Mouse (Mus musculus): ENCODE results near the gene Flnb. TPM values are rescaled to one million over a fixed set of nuclear protein-coding genes. Genes with fewer than 3 reads are reported as not detected.
A peak's percentile ranks its signal among the peaks of the same experiment; 100 is the strongest.

Flnb gene
- polyA plus RNA-seq, 1 experiment from 2014 or later = 22.5 TPM

- WGBS = 94% methylated on average over 5 of the region's 5 CpGs
- H3K27ac ChIP-seq (replicated peaks) = no peak overlapping the region
- no peak overlapping the region for H3K9ac ChIP-seq
- ATAC-seq (ENCODE audit: low FRiP score, low read depth) = no peak
- H3K4me3 ChIP-seq = no peak overlapping the region
- no peaks in the 10 kb centered on the region for H3K9me3 ChIP-seq
- no peaks in the 10 kb centered on the region for H3K27me3 ChIP-seq
- no peak overlapping the region for H3K4me2 ChIP-seq
- no peaks in the 10 kb centered on the region for H3K4me1 ChIP-seq (replicated peaks)
- H3K36me3 ChIP-seq = no peaks in the 10 kb centered on the region
Measured at GRCm38 (mm10) chr14:7832440-7832783, 14.7 kb downstream of the Flnb start.

GRCm38 (mm10) chr14:7833458-7833857 lies 15.7 kb downstream of the Flnb start:
- 75% methylated on average over 4 of the region's 4 CpGs for WGBS
- H3K4me2 ChIP-seq = no peak overlapping the region
- no peak overlapping the region for H3K27ac ChIP-seq (replicated peaks)
- ATAC-seq (ENCODE audit: low FRiP score, low read depth) = no peak
- H3K4me3 ChIP-seq = no peak overlapping the region
- H3K36me3 ChIP-seq = no peaks in the 10 kb centered on the region
- H3K27me3 ChIP-seq = no peaks in the 10 kb centered on the region
- H3K9ac ChIP-seq = no peak overlapping the region
- no peaks in the 10 kb centered on the region for H3K9me3 ChIP-seq
- H3K4me1 ChIP-seq (replicated peaks) = no peaks in the 10 kb centered on the region

- Histone ChIP-seq H3K27me3 (no peaks in the 10 kb centered on the region), H3K4me1 (replicated peaks) (0 out of 2 replicates have a peak, but pooled peaks cover 3% of the 10 kb centered on the region), H3K9ac (no peak overlapping the region), H3K9me3 (no peaks in the 10 kb centered on the region), H3K27ac (replicated peaks) (no peak overlapping the region), H3K36me3 (no peaks in the 10 kb centered on the region), H3K4me3 (no peak overlapping the region), H3K4me2 (no peak overlapping the region)
- 78% methylated on average over 5 of the region's 5 CpGs for WGBS
- ATAC-seq (ENCODE audit: low FRiP score, low read depth) = no peak
Measured at GRCm38 (mm10) chr14:7838564-7839089, 20.9 kb downstream of the Flnb start.

GRCm38 (mm10) chr14:7839950-7840514 lies 22.3 kb downstream of the Flnb start:
- no peaks in the 10 kb centered on the region for H3K36me3 ChIP-seq
- no peak overlapping the region for H3K27ac ChIP-seq (replicated peaks)
- no peak overlapping the region for H3K9ac ChIP-seq
- ATAC-seq (ENCODE audit: low FRiP score, low read depth) = no peak
- 73% methylated on average over 8 of the region's 8 CpGs for WGBS
- no peaks in the 10 kb centered on the region for H3K27me3 ChIP-seq
- H3K4me2 ChIP-seq = no peak overlapping the region
- H3K4me3 ChIP-seq = no peak overlapping the region
- H3K4me1 ChIP-seq (replicated peaks) = 0 out of 2 replicates have a peak, but pooled peaks cover 3% of the 10 kb centered on the region
- no peaks in the 10 kb centered on the region for H3K9me3 ChIP-seq

- WGBS = 62% methylated on average over 15 of the region's 15 CpGs
- H3K4me1 ChIP-seq (replicated peaks) = peaks cover 10% of the 10 kb centered on the region
- H3K36me3 ChIP-seq = no peaks in the 10 kb centered on the region
- H3K4me2 ChIP-seq = no peak overlapping the region
- ATAC-seq (ENCODE audit: low FRiP score, low read depth) = 0 out of 2 replicates have a peak, but pooled peaks have one; percentile 17
- H3K27ac ChIP-seq (replicated peaks) = no peak overlapping the region
- H3K4me3 ChIP-seq = no peak overlapping the region
- no peaks in the 10 kb centered on the region for H3K27me3 ChIP-seq
- H3K9me3 ChIP-seq = no peaks in the 10 kb centered on the region
- no peak overlapping the region for H3K9ac ChIP-seq
Measured at GRCm38 (mm10) chr14:7842631-7843332, 25.0 kb downstream of the Flnb start.

- 84% methylated on average over 4 of the region's 4 CpGs for WGBS
Measured at GRCm38 (mm10) chr14:7846696-7847095, 28.9 kb downstream of the Flnb start.

GRCm38 (mm10) chr14:7847746-7848232 lies 30.0 kb downstream of the Flnb start:
- no peaks in the 10 kb centered on the region for H3K27me3 ChIP-seq
- H3K4me2 ChIP-seq = no peak overlapping the region
- H3K9me3 ChIP-seq = no peaks in the 10 kb centered on the region
- H3K36me3 ChIP-seq = no peaks in the 10 kb centered on the region
- H3K27ac ChIP-seq (replicated peaks) = no peak overlapping the region
- 25% methylated on average over 5 of the region's 5 CpGs for WGBS
- H3K4me3 ChIP-seq = no peak overlapping the region
- H3K9ac ChIP-seq = no peak overlapping the region
- no peak for ATAC-seq (ENCODE audit: low FRiP score, low read depth)
- peaks cover 28% of the 10 kb centered on the region for H3K4me1 ChIP-seq (replicated peaks)

More at GRCm38 (mm10) chr14:7846696-7847095, 28.9 kb downstream of the Flnb start:
- no peak for ATAC-seq (ENCODE audit: low FRiP score, low read depth)
- Histone ChIP-seq H3K9me3 (no peaks in the 10 kb centered on the region), H3K4me1 (replicated peaks) (peaks cover 23% of the 10 kb centered on the region), H3K4me3 (no peak overlapping the region), H3K27ac (replicated peaks) (no peak overlapping the region), H3K36me3 (no peaks in the 10 kb centered on the region), H3K9ac (no peak overlapping the region), H3K4me2 (no peak overlapping the region), H3K27me3 (no peaks in the 10 kb centered on the region)

- 74% methylated on average over 3 of the region's 3 CpGs for WGBS
- no peak overlapping the region for H3K4me2 ChIP-seq
- no peak overlapping the region for H3K4me3 ChIP-seq
- no peaks in the 10 kb centered on the region for H3K9me3 ChIP-seq
- H3K36me3 ChIP-seq = no peaks in the 10 kb centered on the region
- no peak overlapping the region for H3K9ac ChIP-seq
- ATAC-seq (ENCODE audit: low FRiP score, low read depth) = no peak
- H3K27ac ChIP-seq (replicated peaks) = no peak overlapping the region
- H3K27me3 ChIP-seq = no peaks in the 10 kb centered on the region
- peaks cover 50% of the 10 kb centered on the region for H3K4me1 ChIP-seq (replicated peaks)
Measured at GRCm38 (mm10) chr14:7850913-7851312, 33.2 kb downstream of the Flnb start.

- peaks cover 50% of the 10 kb centered on the region for H3K4me1 ChIP-seq (replicated peaks)
- no peak overlapping the region for H3K4me2 ChIP-seq
- no peaks in the 10 kb centered on the region for H3K36me3 ChIP-seq
- 15% methylated on average over 5 of the region's 5 CpGs for WGBS
- no peaks in the 10 kb centered on the region for H3K27me3 ChIP-seq
- H3K27ac ChIP-seq (replicated peaks) = no peak overlapping the region
- ATAC-seq (ENCODE audit: low FRiP score, low read depth) = no peak
- no peak overlapping the region for H3K9ac ChIP-seq
- H3K4me3 ChIP-seq = no peak overlapping the region
- no peaks in the 10 kb centered on the region for H3K9me3 ChIP-seq
Measured at GRCm38 (mm10) chr14:7851543-7852065, 33.8 kb downstream of the Flnb start.

- Histone ChIP-seq H3K27me3 (no peaks in the 10 kb centered on the region), H3K36me3 (no peaks in the 10 kb centered on the region), H3K9me3 (no peaks in the 10 kb centered on the region), H3K4me1 (replicated peaks) (peaks cover 39% of the 10 kb centered on the region), H3K9ac (no peak overlapping the region), H3K27ac (replicated peaks) (peak overlapping the region; percentile 25; the same call in 1 of the 2 replicates), H3K4me3 (no peak overlapping the region), H3K4me2 (no peak overlapping the region)
- peak; percentile 66; the same call in 1 of the 2 replicates for ATAC-seq (ENCODE audit: low FRiP score, low read depth)
- 55% methylated on average over 11 of the region's 11 CpGs for whole genome bisulfite sequencing
Measured at GRCm38 (mm10) chr14:7853691-7854090, 35.9 kb downstream of the Flnb start.

GRCm38 (mm10) chr14:7854366-7854765 lies 36.6 kb downstream of the Flnb start:
- no peak overlapping the region for H3K4me3 ChIP-seq
- ATAC-seq (ENCODE audit: low FRiP score, low read depth) = no peak
- WGBS = 79% methylated on average over 6 of the region's 6 CpGs
- no peaks in the 10 kb centered on the region for H3K27me3 ChIP-seq
- no peak overlapping the region for H3K4me2 ChIP-seq
- peaks cover 39% of the 10 kb centered on the region for H3K4me1 ChIP-seq (replicated peaks)
- no peaks in the 10 kb centered on the region for H3K36me3 ChIP-seq
- peak overlapping the region; percentile 25; the same call in 1 of the 2 replicates for H3K27ac ChIP-seq (replicated peaks)
- no peak overlapping the region for H3K9ac ChIP-seq
- no peaks in the 10 kb centered on the region for H3K9me3 ChIP-seq

- Histone ChIP-seq H3K9me3 (no peaks in the 10 kb centered on the region), H3K27me3 (no peaks in the 10 kb centered on the region), H3K36me3 (no peaks in the 10 kb centered on the region)
Measured at GRCm38 (mm10) chr14:7855101-7855500, 37.3 kb downstream of the Flnb start.

More at GRCm38 (mm10) chr14:7855101-7855500, 37.3 kb downstream of the Flnb start:
- Histone ChIP-seq H3K27ac (replicated peaks) (no peak overlapping the region), H3K4me3 (no peak overlapping the region), H3K4me1 (replicated peaks) (peaks cover 39% of the 10 kb centered on the region), H3K4me2 (no peak overlapping the region), H3K9ac (no peak overlapping the region)
- ATAC-seq (ENCODE audit: low FRiP score, low read depth) = no peak
- WGBS = 62% methylated on average over 6 of the region's 6 CpGs
